Mouse (Mus musculus): ENCODE data around the gene Ppfibp1.

GRCm38 (mm10) chr6:147013546-147013945, 125.3 kb downstream of the Ppfibp1 start:
- peak; percentile 26 for TF ChIP-seq CTCF (IDR thresholded peaks at IDR 0.05)
- TF ChIP-seq EP300 (IDR thresholded peaks at IDR 0.05) = no peak
